Mouse (Mus musculus) liver, embryonic 11.5 days (tissue): ENCODE results near the gene Camkk1. TPM values are rescaled to one million over a fixed set of nuclear protein-coding genes. Genes with fewer than 3 reads are reported as not detected.

Experiments used
- ATAC-seq: fragments of 200-750 bp; cut with Nextera tagmentation; replicated peaks from 2 replicates; pipeline ENCODE4 v1.8.0; 2017; ENCODE audit warnings: moderate number of reproducible peaks, mild to moderate bottlenecking, moderate TSS enrichment, moderate library complexity; ENCODE audit not compliant: low FRiP score
- DNase-seq: peaks from one replicate; pipeline ENCODE4 v3.0.0-alpha.2; 2017; ENCODE audit warnings: low spot score
- H3K27ac ChIP-seq: fragments of 300-500 bp; sonication (generic); 2 replicates; pipeline ENCODE4 v1.5.1; 2014; ENCODE audit warnings: mild to moderate bottlenecking, low read depth, low read length, control low read depth
- H3K27me3 ChIP-seq: fragments of 300-500 bp; sonication (generic); replicated peaks from 2 replicates; pipeline ENCODE4 v1.6.1; 2014; ENCODE audit warnings: low read length, mixed read lengths; ENCODE audit not compliant: control insufficient read depth, insufficient read depth
- H3K36me3 ChIP-seq: fragments of 300-500 bp; sonication (generic); 2 replicates; pipeline ENCODE4 v1.6.1; 2014; ENCODE audit warnings: mild to moderate bottlenecking, low read length, moderate library complexity, mixed read lengths; ENCODE audit not compliant: control insufficient read depth, insufficient read depth
- H3K4me1 ChIP-seq: fragments of 300-500 bp; sonication (generic); replicated peaks from 2 replicates; pipeline ENCODE4 v1.6.1; 2014; ENCODE audit warnings: low read length, mixed read lengths; ENCODE audit not compliant: control insufficient read depth, insufficient read depth
- H3K4me2 ChIP-seq: fragments of 300-500 bp; sonication (generic); 2 replicates; pipeline ENCODE4 v1.6.1; 2014; ENCODE audit warnings: mild to moderate bottlenecking, control low read depth, moderate library complexity
- H3K4me3 ChIP-seq: fragments of 300-500 bp; sonication (generic); 2 replicates; pipeline ENCODE4 v1.5.1; 2014; ENCODE audit warnings: low read depth, low read length, control low read depth
- H3K9ac ChIP-seq: fragments of 300-500 bp; sonication (generic); 2 replicates; pipeline ENCODE4 v1.6.1; 2014; ENCODE audit warnings: low read depth, low read length, control low read depth
- H3K9me3 ChIP-seq: fragments of 300-500 bp; sonication (generic); 2 replicates; pipeline ENCODE4 v1.6.1; 2016; ENCODE audit warnings: low read length, inconsistent platforms, mixed read lengths; ENCODE audit not compliant: control insufficient read depth
- WGBS: fragments of 180-500 bp; shearing (Covaris S2); extraction: QIAGEN DNeasy Blood & Tissue Kit; methylation state at CpG from one replicate; pipeline ENCODE4 v1.1.7; 2014; 5-methylcytosine and 5-hydroxymethylcytosine counted together
- polyA plus RNA-seq: library from polyadenylated mRNA; unstranded; fragments of >200 nt; fragmentation: Nextera tagmentation; extraction: Ambion mirVana; gene quantifications from 2 replicates; pipeline ENCODE4 v1.2.1, GENCODE M21; 2014

Gene Camkk1
- polyA plus RNA-seq, 1 experiment from 2014 or later, result 3.0 TPM

GRCm38 (mm10) chr11:73020953-73021800 lies 2.4 kb downstream of the Camkk1 start:
- Histone ChIP-seq H3K4me2 (no peak overlapping the region), H3K27ac (no peak overlapping the region), H3K4me3 (no peak overlapping the region), H3K9ac (no peak overlapping the region), H3K36me3 (no peaks in the 10 kb centered on the region), H3K27me3 (peaks cover 30% of the 10 kb centered on the region), H3K4me1 (peaks cover 20% of the 10 kb centered on the region), H3K9me3 (no peaks in the 10 kb centered on the region)
- ATAC-seq, result no peak
- 63% methylated on average over 7 of the region's 7 CpGs for WGBS
- DNase-seq, result no peak

- no peak overlapping the region for H3K27ac ChIP-seq
- H3K4me2 ChIP-seq, result no peak overlapping the region
- peaks cover 25% of the 10 kb centered on the region for H3K27me3 ChIP-seq
- 69% methylated on average over 9 of the region's 9 CpGs for WGBS
- no peak overlapping the region for H3K4me3 ChIP-seq
- DNase-seq, result no peak
- no peaks in the 10 kb centered on the region for H3K9me3 ChIP-seq
- H3K4me1 ChIP-seq, result peaks cover 24% of the 10 kb centered on the region
- no peak for ATAC-seq
- H3K36me3 ChIP-seq, result no peaks in the 10 kb centered on the region
- no peak overlapping the region for H3K9ac ChIP-seq
Measured at GRCm38 (mm10) chr11:73023099-73023498, 4.3 kb downstream of the Camkk1 start.

GRCm38 (mm10) chr11:73023827-73024226 lies 5.0 kb downstream of the Camkk1 start:
- 59% methylated on average over 4 of the region's 4 CpGs for WGBS
- Histone ChIP-seq H3K4me3 (no peak overlapping the region), H3K4me1 (peaks cover 18% of the 10 kb centered on the region), H3K27me3 (peaks cover 25% of the 10 kb centered on the region), H3K4me2 (no peak overlapping the region), H3K36me3 (no peaks in the 10 kb centered on the region), H3K9me3 (no peaks in the 10 kb centered on the region), H3K9ac (no peak overlapping the region), H3K27ac (no peak overlapping the region)
- DNase-seq, result no peak
- ATAC-seq, result no peak

GRCm38 (mm10) chr11:73024236-73024904 lies 5.6 kb downstream of the Camkk1 start:
- Histone ChIP-seq H3K4me1 (peaks cover 18% of the 10 kb centered on the region), H3K27me3 (peaks cover 20% of the 10 kb centered on the region), H3K4me2 (peak overlapping the region; percentile 34), H3K36me3 (no peaks in the 10 kb centered on the region), H3K9me3 (no peaks in the 10 kb centered on the region), H3K9ac (0 out of 2 replicates have a peak overlapping the region, but pooled peaks have one; percentile 2), H3K4me3 (no peak overlapping the region), H3K27ac (no peak overlapping the region)
- peak; percentile 73 for ATAC-seq
- DNase-seq, result peak; percentile 50
- WGBS, result 29% methylated on average over 7 of the region's 7 CpGs

GRCm38 (mm10) chr11:73026961-73027360 lies 8.2 kb downstream of the Camkk1 start:
- Histone ChIP-seq H3K4me1 (peaks cover 15% of the 10 kb centered on the region), H3K27ac (no peak overlapping the region)
- WGBS, result 44% methylated on average over 8 of the region's 8 CpGs

GRCm38 (mm10) chr11:73030821-73031498 lies 12.2 kb downstream of the Camkk1 start:
- ATAC-seq (peak; percentile 83), DNase-seq (peak; percentile 75)
- Histone ChIP-seq H3K27ac (no peak overlapping the region), H3K9ac (peak overlapping the region; percentile 39; the same call in 1 of the 2 replicates), H3K9me3 (no peaks in the 10 kb centered on the region), H3K4me1 (0 out of 2 replicates have a peak, but pooled peaks cover 4% of the 10 kb centered on the region), H3K4me3 (peak overlapping the region; percentile 29), H3K36me3 (no peaks in the 10 kb centered on the region), H3K27me3 (no peaks in the 10 kb centered on the region), H3K4me2 (peak overlapping the region; percentile 60)
- 37% methylated on average over 20 of the region's 20 CpGs for WGBS

More at GRCm38 (mm10) chr11:73026961-73027360, 8.2 kb downstream of the Camkk1 start:
- Histone ChIP-seq H3K9me3 (no peaks in the 10 kb centered on the region), H3K9ac (no peak overlapping the region), H3K4me2 (no peak overlapping the region), H3K27me3 (no peaks in the 10 kb centered on the region), H3K36me3 (no peaks in the 10 kb centered on the region), H3K4me3 (no peak overlapping the region)
- no peak for ATAC-seq
- no peak for DNase-seq

GRCm38 (mm10) chr11:73031536-73031935 lies 12.7 kb downstream of the Camkk1 start:
- H3K36me3 ChIP-seq, result no peaks in the 10 kb centered on the region
- 0 out of 2 replicates have a peak, but pooled peaks cover 3% of the 10 kb centered on the region for H3K4me1 ChIP-seq
- no peaks in the 10 kb centered on the region for H3K27me3 ChIP-seq
- no peak overlapping the region for H3K27ac ChIP-seq
- no peaks in the 10 kb centered on the region for H3K9me3 ChIP-seq
- H3K4me3 ChIP-seq, result no peak overlapping the region
- 74% methylated on average over 5 of the region's 5 CpGs for WGBS
- DNase-seq, result no peak
- H3K4me2 ChIP-seq, result no peak overlapping the region; the same call in 1 of the 2 replicates
- no peak overlapping the region for H3K9ac ChIP-seq
- no peak for ATAC-seq

GRCm38 (mm10) chr11:73036077-73036476 lies 17.3 kb downstream of the Camkk1 start:
- 85% methylated on average over 7 of the region's 7 CpGs for WGBS
- Histone ChIP-seq H3K9ac (no peak overlapping the region), H3K27me3 (no peaks in the 10 kb centered on the region), H3K27ac (no peak overlapping the region), H3K4me1 (no peaks in the 10 kb centered on the region), H3K36me3 (no peaks in the 10 kb centered on the region), H3K4me2 (no peak overlapping the region), H3K4me3 (no peak overlapping the region), H3K9me3 (no peaks in the 10 kb centered on the region)
- DNase-seq (no peak), ATAC-seq (no peak)
